Mouse (Mus musculus) spleen, adult 2 months (tissue): Measurements from ENCODE around the gene Scml4.

Experiments used
- CTCF ChIP-seq: fragments of 200-500 bp; IDR thresholded peaks from 2 replicates; pipeline ENCODE4 v1.5.1; 2011; ENCODE audit warnings: mild to moderate bottlenecking, inconsistent platforms; ENCODE audit not compliant: insufficient read depth, insufficient read length, insufficient replicate concordance; ENCODE audit errors: extremely low read depth
- POLR2A ChIP-seq: fragments of 200-500 bp; IDR thresholded peaks from 2 replicates; pipeline ENCODE4 v1.6.1; 2011; ENCODE audit warnings: low read depth, low read length, inconsistent platforms

GRCm38 (mm10) chr10:42936205-42936604 is 76.0 kb downstream of the Scml4 start:
- TF ChIP-seq CTCF (no peak), POLR2A (no peak)
